Mouse (Mus musculus): Measurements from ENCODE around the gene Rbsn. TPM values are rescaled to one million over a fixed set of nuclear protein-coding genes. Genes with fewer than 3 reads are reported as not detected.
A peak's percentile ranks its signal among the peaks of the same experiment; 100 is the strongest.

Gene Rbsn
- 33.5 and 45.4 TPM in 2 replicates for polyA plus RNA-seq (2016; fragmentation: Nextera tagmentation; extraction: Ambion mirVana)

DNA sequence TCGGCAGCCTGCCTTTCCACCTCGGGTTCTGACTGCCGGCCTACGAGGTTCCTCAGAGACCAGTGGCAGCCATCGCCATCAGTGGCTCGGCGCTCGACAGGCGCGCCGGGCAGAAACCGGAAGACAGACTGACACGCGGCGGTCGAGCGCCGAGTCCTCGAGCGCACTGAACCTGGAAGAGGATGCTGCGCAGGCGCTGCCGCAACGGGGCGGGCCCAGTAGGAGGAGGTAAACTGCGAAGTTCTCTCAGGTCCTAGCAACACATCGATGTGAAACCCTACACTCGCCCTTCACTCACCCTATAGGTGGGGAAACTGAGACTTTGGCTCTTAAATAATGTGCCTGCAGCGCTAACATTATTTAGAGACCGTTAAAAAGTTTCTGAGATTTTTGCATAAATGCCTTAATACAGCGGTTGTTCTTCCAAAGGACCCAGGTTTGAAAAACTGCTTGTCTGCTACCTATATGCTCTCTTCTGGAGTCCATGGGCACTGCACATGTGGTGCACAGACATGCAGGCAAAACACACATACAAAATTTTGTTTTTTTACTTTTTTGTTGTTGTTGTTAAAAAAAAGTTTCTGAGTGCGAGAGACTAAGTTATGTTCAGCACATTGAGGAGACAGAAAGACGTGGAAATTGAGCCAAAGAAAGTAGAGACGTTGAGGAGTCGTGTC lies at the start of gene Rbsn:
Gene Rbsn (minus strand): TSS at position 153 of the 677 bp plus-strand sequence.
- Histone ChIP-seq H3K9me3 (replicated peaks) (no peaks in the 10 kb centered on the region), H3K9ac (peak within 1 kb of the TSS; percentile 95), H3K36me3 (0 out of 2 replicates have a peak, but pooled peaks cover 3% of the 10 kb centered on the region), H3K27ac (peak within 1 kb of the TSS; percentile 87), H3K27me3 (no peaks in the 10 kb centered on the region), H3K4me1 (peaks cover 7% of the 10 kb centered on the region), H3K4me3 (peak within 1 kb of the TSS; percentile 93), H3K4me2 (replicated peaks) (peak within 1 kb of the TSS; percentile 97)
- 11% methylated on average over 35 of the region's 35 CpGs for WGBS
- peak; percentile 94 for ATAC-seq (ENCODE audit: low FRiP score)

DNA sequence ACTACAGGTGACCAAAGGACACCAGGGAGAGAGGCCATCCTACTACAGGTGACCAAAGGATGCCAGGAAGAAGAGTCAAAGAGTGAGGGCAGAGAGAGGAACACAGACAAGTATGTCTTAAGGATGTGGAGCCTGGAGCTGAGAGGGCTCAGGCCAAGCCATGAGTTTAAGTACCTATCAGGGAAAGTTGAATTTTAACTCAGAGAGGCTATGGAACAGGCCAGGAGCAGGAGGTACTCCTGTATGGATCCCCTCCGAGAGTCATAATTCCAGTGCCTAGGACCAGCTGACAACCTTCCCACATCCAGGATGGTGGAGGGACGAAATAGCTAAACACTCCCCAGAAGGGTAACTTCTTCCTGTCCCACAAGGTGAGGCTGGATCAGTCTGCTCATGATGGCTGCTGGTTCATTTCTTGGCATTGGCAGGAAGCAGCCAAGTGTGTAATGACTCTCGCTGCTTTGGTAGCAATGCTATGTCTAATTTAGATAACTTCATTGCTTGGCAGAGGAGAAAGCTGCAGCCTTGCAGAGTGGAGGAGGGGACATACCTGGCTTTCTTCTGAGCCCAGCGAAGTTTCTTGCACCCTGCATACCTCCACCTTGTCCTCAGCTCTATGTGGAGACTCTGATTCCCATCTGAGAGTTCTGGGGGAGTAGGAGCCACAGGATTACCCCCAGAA lies 46.6 kb upstream of the Rbsn start:
- Histone ChIP-seq H3K36me3 (no peaks in the 10 kb centered on the region), H3K9ac (no peak overlapping the region), H3K27ac (no peak overlapping the region), H3K4me2 (replicated peaks) (no peak overlapping the region), H3K9me3 (replicated peaks) (no peaks in the 10 kb centered on the region), H3K4me1 (no peaks in the 10 kb centered on the region), H3K4me3 (no peak overlapping the region), H3K27me3 (no peaks in the 10 kb centered on the region; the same call in 1 of the 2 replicates)
- ATAC-seq (ENCODE audit: low FRiP score), result no peak
- WGBS, result 73% methylated on average over 4 of the region's 4 CpGs

GRCm38 (mm10) chr6:92255346-92255745 lies 40.6 kb upstream of the Rbsn start:
- no peaks in the 10 kb centered on the region for H3K27me3 ChIP-seq
- H3K9ac ChIP-seq, result no peak overlapping the region
- no peak overlapping the region for H3K4me3 ChIP-seq
- H3K4me1 ChIP-seq, result no peaks in the 10 kb centered on the region
- no peaks in the 10 kb centered on the region for H3K36me3 ChIP-seq
- H3K27ac ChIP-seq, result no peak overlapping the region
- H3K4me2 ChIP-seq (replicated peaks), result no peak overlapping the region
- H3K9me3 ChIP-seq (replicated peaks), result 0 out of 2 replicates have a peak, but pooled peaks cover 5% of the 10 kb centered on the region
- ATAC-seq (ENCODE audit: low FRiP score), result no peak

DNA sequence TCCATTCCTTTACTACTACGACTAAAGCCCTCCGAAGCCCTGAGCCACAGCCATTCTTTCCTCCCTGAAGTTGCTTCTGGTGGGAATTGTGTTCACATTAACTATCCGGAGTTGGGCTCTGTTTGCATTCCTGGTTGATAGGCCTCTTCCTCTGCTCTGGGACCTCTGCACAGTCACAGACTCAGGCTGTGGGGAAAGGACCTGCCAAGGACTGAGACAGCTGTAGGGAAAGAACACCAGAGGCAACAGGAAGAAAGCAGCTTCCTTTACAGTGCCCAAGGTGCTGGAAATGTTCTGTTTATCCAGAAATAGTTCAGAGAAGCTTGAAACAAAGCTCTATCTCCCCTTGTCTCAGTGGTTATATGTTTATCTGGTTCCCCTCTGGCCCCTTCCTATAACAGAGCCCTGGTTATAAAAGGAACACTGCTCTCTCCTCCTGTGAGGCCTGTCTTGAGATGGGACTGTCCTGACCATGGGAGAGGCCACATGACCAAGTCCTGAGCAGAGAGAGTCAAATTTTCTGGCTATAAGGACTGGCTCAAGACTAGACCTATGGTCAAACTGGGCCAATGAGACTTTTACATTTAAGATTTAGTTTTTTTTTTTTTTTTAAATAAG lies 38.6 kb upstream of the Rbsn start:
- no peak for ATAC-seq (ENCODE audit: low FRiP score)
- Histone ChIP-seq H3K4me1 (no peaks in the 10 kb centered on the region), H3K4me3 (no peak overlapping the region), H3K27me3 (no peaks in the 10 kb centered on the region), H3K9ac (no peak overlapping the region), H3K36me3 (no peaks in the 10 kb centered on the region), H3K9me3 (replicated peaks) (0 out of 2 replicates have a peak, but pooled peaks cover 5% of the 10 kb centered on the region), H3K27ac (no peak overlapping the region), H3K4me2 (replicated peaks) (no peak overlapping the region)
- WGBS, result 86% methylated on average over 3 of the region's 3 CpGs

DNA sequence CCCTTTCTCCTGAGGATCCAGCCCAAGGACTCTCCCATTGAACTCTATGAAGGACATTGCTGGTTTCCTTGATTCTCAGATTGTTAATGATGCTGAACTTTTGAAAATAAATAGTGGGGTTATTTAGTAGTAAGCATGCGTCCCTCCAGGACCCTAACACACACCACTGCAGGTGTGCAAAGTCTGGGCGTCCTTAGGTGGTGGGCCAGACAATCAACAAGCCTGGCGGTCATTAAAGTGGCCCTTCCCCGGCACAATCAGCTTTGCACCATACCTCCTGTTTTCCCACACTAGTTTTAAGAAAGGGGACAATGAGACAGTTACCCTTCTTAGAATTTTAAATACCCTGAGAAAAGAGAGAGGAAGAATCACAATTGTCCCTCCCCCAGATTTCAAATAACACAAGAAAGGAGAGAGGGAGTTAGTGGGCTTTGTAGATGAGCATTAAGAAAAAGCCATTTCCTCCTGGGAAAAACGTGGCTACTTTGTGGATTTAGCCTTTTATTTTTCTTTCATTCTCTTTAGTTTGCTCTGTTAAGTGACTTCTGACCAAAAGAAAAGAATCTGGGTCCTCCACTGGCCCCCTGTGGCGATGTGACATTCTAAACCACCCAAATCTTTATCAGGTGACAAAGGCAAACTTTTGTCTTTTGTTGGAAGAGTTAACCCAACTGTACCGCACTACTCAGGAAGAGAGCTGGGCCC lies 32.6 kb upstream of the Rbsn start:
- Histone ChIP-seq H3K9ac (no peak overlapping the region), H3K9me3 (replicated peaks) (no peaks in the 10 kb centered on the region), H3K4me3 (no peak overlapping the region), H3K27ac (no peak overlapping the region), H3K4me1 (peaks cover 9% of the 10 kb centered on the region), H3K27me3 (peaks cover 43% of the 10 kb centered on the region), H3K36me3 (no peaks in the 10 kb centered on the region), H3K4me2 (replicated peaks) (no peak overlapping the region)
- WGBS, result 19% methylated on average over 7 of the region's 7 CpGs
- ATAC-seq (ENCODE audit: low FRiP score), result no peak

GRCm38 (mm10) chr6:92246335-92246734 lies 31.6 kb upstream of the Rbsn start:
- Histone ChIP-seq H3K4me2 (replicated peaks) (no peak overlapping the region), H3K9me3 (replicated peaks) (no peaks in the 10 kb centered on the region), H3K9ac (no peak overlapping the region), H3K27me3 (peaks cover 44% of the 10 kb centered on the region), H3K4me3 (no peak overlapping the region), H3K4me1 (peaks cover 9% of the 10 kb centered on the region), H3K36me3 (no peaks in the 10 kb centered on the region), H3K27ac (no peak overlapping the region)
- WGBS, result 8% methylated on average over 3 of the region's 3 CpGs
- no peak for ATAC-seq (ENCODE audit: low FRiP score)

DNA sequence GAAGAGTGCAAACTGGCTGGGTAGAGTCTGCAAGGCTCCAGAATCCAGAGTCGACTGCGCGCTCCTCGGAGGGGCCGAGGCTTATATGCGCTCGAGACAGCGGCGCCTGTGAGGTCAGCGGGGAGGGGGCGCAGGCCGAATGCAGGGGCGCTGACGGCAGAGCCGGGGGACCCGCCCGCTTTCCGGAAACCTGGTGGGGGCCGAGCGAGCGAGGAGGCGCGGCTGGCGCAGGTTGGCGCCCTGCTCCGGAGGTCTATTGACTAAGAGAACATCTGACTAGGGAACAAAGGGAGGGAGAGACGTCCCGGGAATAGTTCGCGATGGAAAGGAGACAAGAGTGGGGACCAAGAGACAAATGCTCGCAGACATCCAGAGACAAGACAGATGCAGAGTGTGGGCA lies 29.9 kb upstream of the Rbsn start, which contains the start of gene Trh:
Gene Trh (minus strand): TSS at position 60 of the 400 bp plus-strand sequence.
- Histone ChIP-seq H3K27me3 (peaks cover 44% of the 10 kb centered on the region), H3K36me3 (no peaks in the 10 kb centered on the region), H3K27ac (no peak within 1 kb of the TSS), H3K4me2 (replicated peaks) (peak within 1 kb of the TSS; percentile 72), H3K4me1 (peaks cover 9% of the 10 kb centered on the region), H3K9me3 (replicated peaks) (no peaks in the 10 kb centered on the region), H3K4me3 (peak within 1 kb of the TSS; percentile 38), H3K9ac (peak within 1 kb of the TSS; percentile 59)
- WGBS, result 2% methylated on average over 31 of the region's 31 CpGs
- no peak for ATAC-seq (ENCODE audit: low FRiP score)

GRCm38 (mm10) chr6:92241178-92241906 lies 26.6 kb upstream of the Rbsn start:
- Histone ChIP-seq H3K9ac (no peak overlapping the region), H3K4me2 (replicated peaks) (no peak overlapping the region), H3K36me3 (no peaks in the 10 kb centered on the region), H3K27me3 (peaks cover 40% of the 10 kb centered on the region), H3K4me3 (no peak overlapping the region), H3K9me3 (replicated peaks) (no peaks in the 10 kb centered on the region), H3K27ac (no peak overlapping the region), H3K4me1 (peaks cover 8% of the 10 kb centered on the region)
- peak; percentile 90 for ATAC-seq (ENCODE audit: low FRiP score)
- 71% methylated on average over 3 of the region's 3 CpGs for WGBS

GRCm38 (mm10) chr6:92235036-92235435 lies 20.3 kb upstream of the Rbsn start:
- H3K9me3 ChIP-seq (replicated peaks), result no peaks in the 10 kb centered on the region
- H3K4me2 ChIP-seq (replicated peaks), result no peak overlapping the region
- no peak overlapping the region for H3K9ac ChIP-seq
- no peak overlapping the region for H3K27ac ChIP-seq
- ATAC-seq (ENCODE audit: low FRiP score), result no peak
- H3K27me3 ChIP-seq, result no peaks in the 10 kb centered on the region; the same call in 1 of the 2 replicates
- H3K4me3 ChIP-seq, result no peak overlapping the region
- H3K4me1 ChIP-seq, result no peaks in the 10 kb centered on the region
- no peaks in the 10 kb centered on the region for H3K36me3 ChIP-seq
- 79% methylated on average over 12 of the region's 12 CpGs for WGBS

DNA sequence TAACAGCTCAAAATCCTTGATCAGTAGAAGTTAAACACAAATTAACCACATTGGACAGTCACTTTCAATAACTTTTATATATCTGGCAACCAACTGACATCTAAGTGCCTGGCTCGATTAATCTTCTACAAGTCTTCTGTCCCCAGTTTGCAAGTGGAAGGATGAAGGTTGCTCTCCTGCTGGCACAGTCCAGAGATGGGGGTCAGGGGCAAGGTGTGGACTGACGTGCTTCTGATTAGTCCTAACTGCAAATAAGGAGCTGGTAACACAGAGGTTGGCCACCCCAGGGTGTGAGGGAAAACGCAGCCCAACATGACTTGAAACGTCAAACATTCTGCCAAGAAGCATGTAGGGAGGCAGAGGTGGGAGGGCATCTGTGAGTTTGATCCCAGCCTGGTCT lies 17.0 kb upstream of the Rbsn start:
- Histone ChIP-seq H3K4me2 (replicated peaks) (no peak overlapping the region), H3K9me3 (replicated peaks) (no peaks in the 10 kb centered on the region), H3K27ac (no peak overlapping the region), H3K4me1 (no peaks in the 10 kb centered on the region), H3K27me3 (no peaks in the 10 kb centered on the region), H3K9ac (no peak overlapping the region), H3K36me3 (no peaks in the 10 kb centered on the region), H3K4me3 (no peak overlapping the region)
- WGBS, result 79% methylated on average over 4 of the region's 4 CpGs
- no peak for ATAC-seq (ENCODE audit: low FRiP score)

- H3K4me3 ChIP-seq, result no peak overlapping the region
- H3K27me3 ChIP-seq, result no peaks in the 10 kb centered on the region
- WGBS, result 64% methylated on average over 1 of the region's 1 CpGs
- no peak for ATAC-seq (ENCODE audit: low FRiP score)
- H3K9ac ChIP-seq, result no peak overlapping the region
- H3K4me2 ChIP-seq (replicated peaks), result no peak overlapping the region
- no peaks in the 10 kb centered on the region for H3K4me1 ChIP-seq
- no peaks in the 10 kb centered on the region for H3K36me3 ChIP-seq
- no peaks in the 10 kb centered on the region for H3K9me3 ChIP-seq (replicated peaks)
- no peak overlapping the region for H3K27ac ChIP-seq
Measured at GRCm38 (mm10) chr6:92231356-92231755, 16.6 kb upstream of the Rbsn start.

Data from hindbrain, embryonic 12.5 days (tissue).